Mouse (Mus musculus): Measurements from ENCODE around the gene Ptpa.
A peak's percentile ranks its signal among the peaks of the same experiment; 100 is the strongest.

Ptpa gene

DNA sequence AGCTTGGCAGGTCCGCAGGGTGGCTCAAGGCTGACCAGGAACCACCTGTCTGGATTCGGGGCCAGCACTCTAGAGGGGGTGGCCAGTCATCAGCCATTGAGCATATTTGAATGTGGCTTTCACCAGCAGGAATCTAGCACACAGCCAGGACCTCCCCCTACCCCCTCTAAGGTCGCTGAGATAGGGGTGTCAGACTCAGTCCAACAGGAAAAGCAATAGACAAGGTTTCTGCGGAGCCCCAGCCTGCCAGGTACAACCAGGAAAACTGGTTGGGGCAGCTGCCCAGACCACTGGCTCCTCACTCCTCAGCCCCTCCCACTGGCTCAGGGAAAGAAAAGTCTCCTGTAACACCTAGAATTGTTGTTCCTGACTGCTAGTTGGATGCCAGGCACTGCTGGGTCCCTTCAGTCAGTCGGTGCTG is 47.5 kb downstream of the Ptpa start:
- DNase-seq (ENCODE audit: low spot score), result no peak

DNA sequence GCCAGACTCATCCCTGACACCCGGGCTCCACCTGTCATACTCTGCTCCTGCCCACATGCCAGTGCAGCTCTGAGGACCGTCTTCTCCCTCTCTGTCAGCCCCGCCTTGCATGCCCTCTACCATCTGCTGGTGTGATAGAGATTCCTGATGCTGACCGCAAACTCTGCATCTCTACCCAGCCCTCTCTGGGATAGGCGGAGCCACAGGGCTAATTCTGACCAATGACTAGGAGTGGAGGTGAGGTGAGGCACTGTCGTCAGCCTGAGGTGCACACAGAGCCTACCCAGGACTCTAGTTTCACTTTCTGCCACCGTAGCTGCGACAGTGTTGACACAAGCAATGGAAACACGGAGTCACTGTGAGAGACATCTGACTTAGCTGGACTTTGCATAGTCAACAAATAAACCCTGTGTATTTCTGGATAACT is 48.1 kb downstream of the Ptpa start:
- DNase-seq (ENCODE audit: low spot score), result no peak

DNA sequence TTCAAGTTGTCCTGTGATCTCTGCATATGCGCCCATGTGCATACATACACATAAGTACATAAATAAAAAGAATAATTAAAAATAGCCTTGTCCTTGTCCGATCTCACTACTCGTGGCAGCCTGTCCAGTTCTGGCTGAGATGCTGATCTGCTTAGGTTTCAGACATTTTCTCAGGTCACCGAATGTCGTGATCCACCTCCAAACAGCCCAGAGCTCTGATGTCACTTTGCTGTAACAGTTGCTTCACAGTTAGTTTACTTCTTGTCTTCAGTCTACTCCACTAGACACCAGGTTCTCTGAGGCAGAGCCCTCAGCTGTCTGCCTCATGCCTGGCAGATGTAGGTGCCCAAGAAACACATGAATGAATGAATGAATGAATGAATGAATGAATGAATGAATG is 48.6 kb downstream of the Ptpa start:
- no peak for DNase-seq (ENCODE audit: low spot score)

DNA sequence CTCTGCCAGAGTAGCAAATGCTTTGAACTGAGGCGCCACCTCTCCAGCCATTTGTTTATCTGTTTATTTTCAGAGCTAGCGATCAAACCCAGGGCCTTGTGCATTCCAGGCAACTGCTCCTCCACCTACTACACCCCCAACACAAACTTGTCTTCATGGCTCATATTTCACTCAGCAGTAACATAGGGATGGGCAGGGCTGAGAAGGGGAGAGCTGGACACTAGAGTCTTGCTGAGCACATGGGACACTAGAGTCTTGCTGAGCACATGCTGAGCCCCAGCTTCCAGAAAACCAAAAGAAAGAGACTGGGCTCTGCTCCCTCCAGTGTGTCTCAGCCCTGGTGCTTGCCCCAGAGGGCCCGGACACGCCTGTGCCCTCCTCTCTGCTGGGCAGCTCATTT is 50.9 kb downstream of the Ptpa start:
- DNase-seq (ENCODE audit: low spot score), result no peak

DNA sequence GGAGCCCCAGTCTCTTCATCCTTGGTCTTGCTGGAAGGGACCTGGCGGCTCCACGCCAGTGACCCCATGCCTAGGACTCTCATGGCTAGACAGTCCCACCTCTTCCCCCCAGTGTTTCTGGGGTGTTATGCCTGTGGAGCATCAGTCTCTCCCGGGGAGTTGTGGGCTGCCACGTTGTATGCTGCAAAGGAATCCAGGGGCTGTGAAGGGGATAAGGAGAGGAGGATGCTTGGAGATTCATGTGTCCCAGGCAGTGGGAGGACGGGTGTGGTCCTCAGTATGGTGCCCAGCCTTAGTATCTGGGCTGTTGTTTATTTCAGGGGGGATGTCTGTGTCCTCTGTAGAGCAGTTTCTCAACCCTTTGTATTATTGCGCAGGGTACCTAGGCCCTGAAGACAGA is 53.2 kb downstream of the Ptpa start:
- no peak for DNase-seq (ENCODE audit: low spot score)

DNA sequence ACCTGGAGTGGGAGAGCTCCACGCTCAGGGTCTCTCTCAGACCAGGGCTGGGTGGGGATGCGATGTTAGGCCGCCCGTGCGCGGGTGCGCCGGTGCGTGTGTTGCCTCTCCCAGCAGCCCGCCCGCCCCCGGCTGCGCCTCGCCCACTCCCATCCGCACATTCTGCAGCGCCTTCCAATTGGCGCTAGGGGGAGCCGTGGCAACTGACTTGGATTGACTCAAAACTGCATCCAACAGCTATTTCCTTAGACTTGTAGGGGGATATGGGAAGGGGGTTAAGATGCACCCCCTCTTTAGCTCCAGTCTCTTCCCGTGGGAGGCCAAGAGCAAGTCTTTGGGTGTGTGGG is 53.9 kb downstream of the Ptpa start:
- no peak for DNase-seq (ENCODE audit: low spot score)

DNA sequence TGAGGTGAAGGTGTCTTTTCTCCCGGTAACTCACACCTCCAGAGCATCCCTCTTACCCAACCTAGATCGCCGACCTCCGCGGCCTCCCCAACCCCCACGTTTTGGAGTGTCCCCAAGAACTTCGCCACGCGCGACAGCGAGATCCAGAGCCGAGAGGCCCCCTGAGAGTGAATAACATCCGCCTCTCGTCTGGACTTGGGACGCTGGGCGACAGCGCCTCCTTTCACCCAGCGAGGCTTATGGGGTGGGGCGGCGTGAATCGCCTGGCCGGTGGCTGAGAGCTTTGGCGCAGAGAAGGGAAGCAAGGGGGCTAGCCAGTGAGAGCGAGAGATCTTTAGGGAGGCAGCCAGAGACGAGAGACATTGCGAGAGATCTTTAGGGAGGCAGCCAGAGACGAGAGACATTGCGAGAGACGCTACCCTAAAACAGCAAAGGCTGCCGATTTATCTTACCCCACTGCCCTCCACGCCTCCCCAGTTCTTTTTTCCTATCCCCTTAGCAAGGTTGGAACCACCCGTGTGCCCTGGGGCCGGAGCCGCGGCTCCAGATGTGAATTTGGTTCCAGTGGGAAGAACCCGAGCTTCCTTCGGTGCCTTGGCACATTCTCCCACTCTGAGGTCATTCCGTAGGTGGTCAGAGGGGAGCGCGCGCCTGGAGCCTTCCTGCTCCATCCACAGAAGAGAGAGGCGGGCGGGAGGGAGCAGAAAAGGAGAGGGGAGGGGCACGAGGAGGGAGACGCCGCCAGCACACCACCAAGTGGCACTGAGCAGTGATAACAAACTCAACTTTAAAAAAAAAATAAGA is 54.5 kb downstream of the Ptpa start:
- DNase-seq (ENCODE audit: low spot score), result peak; percentile 29

DNA sequence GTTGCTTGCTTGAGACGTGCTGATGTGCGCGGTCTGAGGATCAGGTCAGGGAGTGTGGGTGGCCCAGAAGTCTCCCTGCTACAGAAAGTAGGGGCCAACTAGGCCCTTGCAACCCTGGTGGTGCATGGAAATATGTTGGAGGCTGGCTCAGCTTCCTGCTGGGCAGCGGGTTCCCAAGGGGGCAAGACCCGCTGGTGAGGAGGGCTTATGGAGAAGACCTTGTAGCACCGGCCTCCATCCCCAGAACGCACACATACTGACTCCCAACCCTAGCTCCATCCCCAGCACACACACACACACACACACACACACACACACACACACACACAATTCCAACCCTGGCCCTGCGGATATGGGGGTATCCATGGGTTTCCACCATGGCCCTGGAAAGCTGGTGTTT is 55.2 kb downstream of the Ptpa start:
- no peak for DNase-seq (ENCODE audit: low spot score)

DNA sequence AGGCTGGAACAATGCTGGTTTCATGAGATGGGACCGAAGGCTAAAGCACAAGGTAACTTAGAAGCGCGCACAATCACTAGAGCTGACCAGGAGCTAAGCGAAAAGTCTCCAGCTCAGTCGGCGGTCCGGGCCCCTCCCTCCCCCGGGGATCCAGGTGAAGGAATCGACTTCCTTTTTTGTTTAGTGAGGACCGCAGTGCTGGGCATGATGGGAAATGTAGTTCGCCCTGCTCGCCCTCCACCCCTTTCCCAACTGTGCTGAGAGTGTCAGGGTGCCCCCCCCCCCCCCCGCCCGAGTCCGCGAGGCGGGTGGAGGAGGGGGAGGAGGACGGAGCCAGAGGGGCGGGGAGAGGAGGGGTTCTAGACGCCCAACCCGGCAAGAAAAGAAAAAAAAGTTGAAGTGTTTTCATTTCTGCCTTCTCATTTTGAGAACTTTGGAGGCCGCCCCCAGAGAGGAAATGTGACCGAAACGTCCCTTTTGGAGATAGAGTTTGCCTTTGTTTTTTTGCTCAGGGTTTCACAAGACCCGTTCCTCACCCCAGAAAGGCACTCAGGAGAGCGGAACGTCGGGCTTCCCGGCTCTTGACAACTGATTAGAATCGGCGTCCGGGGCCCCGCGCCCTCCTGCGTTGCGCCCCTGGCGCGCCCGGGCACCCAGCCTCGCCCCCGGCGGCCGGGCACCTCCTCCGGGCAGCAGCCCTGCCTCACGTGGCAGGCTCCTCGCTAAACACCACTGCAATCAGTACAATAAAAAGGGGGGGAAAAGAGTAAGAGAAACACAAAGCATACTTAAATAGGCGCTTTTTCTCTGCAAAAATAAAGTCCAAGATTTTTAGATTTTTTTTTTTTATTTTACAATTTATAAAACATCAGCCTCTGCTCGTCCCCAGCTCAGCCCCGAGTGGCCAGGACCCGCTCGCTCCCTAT is 56.2 kb downstream of the Ptpa start:
- peak; percentile 39 for DNase-seq (ENCODE audit: low spot score)

DNA sequence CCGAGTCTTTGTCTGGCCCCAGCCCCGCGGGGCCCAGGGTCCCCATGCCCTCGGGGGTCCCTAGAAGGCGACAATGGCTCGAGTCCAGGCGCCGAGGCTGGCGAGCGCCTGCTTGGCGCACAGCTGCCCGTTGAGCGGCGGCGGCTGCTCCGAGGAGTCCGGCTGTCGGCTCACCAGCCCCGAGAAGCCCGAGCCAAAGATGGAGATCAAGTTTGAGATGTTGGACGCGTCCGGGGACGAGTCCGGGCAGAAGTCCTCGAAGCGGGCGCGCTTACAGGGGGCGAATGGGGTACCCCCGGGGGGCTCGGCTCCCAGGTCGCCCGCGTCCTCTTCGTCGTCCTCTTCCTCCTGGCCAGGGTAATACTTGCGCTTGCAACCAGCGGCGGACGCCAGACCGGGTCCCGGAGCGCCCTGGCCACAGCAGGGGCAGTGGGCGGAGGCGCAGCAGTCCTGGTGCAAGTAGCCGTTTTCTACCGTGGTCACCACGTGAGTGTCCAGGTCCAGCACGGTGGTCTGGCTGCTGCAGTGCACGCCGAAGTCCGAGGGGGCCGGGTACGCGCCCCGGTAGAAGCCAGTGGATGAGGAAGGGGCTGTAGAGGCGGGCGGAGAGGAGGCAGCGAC is 57.0 kb downstream of the Ptpa start:
- no peak for DNase-seq (ENCODE audit: low spot score)

DNA sequence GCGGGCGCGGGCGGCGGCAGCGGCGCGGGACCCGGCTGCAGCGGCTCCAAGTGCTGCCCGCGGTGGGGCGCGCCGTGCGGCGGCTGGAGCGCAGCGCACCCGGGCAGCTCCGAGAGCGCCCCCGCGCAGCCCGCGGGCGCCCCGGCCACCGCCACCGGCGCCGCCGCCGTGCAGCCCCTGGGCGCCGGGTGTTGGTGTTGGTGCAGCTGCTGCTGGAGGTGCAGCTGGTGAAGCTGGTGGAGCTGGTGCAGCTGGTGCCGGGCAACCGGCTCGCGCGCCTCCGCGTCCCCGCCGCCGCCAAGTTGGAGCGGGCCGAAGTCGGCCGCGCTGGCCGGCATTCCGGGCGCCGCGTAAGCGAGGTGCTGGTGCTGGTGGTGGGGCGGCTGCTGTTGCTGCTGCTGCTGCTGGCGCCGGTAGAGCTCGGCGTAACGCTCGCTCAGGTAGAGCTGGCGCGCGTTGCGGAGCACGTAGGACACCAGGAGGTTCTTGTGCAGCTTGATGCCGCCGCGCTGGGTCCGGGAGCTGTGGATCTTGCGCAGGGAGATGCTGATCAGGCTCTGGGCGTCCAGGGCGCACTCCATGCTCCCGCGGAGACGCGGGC is 57.7 kb downstream of the Ptpa start:
- no peak for DNase-seq (ENCODE audit: low spot score)

DNA sequence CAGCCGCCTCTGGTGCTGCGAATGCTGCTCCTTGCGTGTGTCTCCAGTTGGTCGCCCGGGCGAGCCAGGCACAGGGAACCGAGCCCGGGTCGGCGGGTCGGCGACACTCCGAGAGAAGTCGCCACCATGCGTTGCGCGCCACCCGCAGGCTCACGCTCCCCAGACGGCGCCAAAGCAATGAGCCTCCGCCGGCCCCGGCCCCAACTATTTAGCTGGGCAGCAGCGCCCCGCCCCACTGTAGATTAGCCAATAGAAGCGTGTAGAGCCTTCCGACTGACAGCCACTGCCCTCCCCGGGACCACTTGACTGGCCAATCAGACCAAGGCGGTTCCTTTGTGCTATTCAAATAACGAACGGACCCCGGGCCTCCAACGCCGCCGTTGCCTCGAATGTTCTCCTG is 58.2 kb downstream of the Ptpa start, which contains the start of gene Ier5l:
Gene Ier5l, minus strand, starts transcription at position 181 of the 400 bp plus-strand sequence.
- peak; percentile 82 for DNase-seq (ENCODE audit: low spot score)

DNA sequence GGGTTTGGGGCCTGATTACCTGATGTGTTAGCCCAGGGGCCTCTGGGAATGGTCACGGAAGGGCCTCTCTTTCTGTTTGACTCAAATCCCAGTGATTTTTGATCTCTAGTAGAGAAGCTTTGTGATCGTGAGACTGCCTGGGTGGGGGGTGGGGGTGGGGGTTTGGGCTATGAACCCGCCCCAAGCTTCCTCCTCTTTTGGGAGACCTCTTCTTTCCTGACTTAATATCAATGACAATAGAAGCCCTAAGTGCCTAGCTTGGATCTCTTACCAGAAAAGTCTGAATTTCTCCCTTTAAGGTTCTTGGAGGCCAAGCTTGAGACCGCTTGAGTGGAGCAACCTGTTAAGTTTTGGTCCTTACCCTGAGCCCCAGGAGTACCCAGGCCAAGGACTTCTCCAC is 58.9 kb downstream of the Ptpa start:
- DNase-seq (ENCODE audit: low spot score), result no peak

DNA sequence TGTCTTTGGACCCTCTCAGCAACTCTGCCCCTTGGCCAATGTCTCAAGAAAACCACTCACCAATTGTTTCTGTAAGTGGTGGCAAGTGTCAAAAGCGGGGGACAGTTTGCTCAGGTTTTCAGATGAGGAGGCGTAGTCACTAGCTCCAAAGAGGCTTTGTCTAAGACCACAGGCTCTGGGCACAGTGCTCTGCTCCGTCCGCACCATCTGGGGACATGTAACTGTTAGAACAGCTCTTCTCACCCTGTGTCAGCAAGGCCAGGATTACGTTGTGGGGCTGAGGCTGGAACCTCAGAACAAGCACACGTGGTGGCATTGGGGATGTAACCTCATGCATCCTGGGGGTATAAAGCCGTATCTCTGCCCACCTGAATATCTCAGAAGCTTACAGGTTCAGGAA is 59.6 kb downstream of the Ptpa start:
- DNase-seq (ENCODE audit: low spot score), result no peak

DNA sequence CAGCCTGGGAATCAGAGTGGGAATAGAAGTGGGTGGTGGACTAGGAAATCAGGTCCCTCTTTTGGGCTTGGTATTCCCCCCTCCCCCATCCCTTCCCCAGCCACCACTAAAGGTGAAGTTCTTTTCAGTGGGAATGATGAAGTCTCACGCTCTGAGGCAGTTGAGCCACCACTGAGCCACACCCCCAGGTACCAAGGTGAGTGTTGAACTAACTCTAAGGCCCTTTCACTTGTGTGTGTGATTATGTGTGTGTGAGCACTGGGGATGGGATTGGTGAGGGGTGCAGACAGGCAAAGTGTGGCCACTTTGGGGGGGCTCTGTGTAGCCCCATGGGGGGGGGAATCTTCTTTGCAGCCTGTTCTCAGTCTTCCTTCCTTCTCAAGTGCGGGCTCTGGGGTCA is 60.4 kb downstream of the Ptpa start:
- DNase-seq (ENCODE audit: low spot score), result no peak

DNA sequence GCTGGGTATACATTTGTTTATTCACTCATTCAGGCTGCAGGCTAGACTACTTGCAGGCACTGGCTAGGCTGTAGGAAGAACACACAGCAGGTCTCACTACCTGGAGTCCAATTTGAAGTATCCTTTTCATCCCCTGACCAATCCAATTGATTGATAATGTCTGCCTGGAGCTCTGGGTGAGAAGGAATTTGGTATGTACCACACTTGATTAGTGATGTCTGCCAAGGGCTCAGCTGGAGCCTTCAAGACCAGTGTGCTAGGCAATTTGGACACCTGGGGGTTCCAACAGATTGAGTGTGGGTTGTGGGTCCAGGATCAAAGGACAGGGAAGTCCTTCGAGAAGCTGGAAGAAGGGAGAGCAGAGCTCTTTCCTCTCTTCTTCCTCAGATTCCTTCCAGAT is 62.7 kb downstream of the Ptpa start:
- no peak for DNase-seq (ENCODE audit: low spot score)

DNA sequence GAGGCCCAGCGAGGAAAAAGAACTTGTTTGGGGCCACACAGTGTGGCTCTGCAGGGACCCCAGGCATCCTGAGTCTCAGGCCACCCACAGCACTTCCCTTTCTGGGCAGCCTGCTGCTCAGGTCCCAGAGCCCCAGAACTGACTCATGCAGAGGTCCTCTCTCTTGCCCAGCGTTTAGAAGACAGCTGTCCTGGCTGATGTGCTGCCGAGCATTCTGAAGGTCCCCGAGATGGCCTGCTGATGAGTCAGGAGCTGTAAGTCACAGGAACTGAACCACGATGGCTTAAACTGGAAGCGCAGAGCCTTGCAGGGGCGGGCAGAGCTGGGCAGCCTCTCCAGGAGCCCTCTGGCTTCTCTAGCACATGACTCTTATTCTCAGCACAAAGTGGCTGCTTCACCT is 71.8 kb downstream of the Ptpa start:
- no peak for DNase-seq (ENCODE audit: low spot score)

DNA sequence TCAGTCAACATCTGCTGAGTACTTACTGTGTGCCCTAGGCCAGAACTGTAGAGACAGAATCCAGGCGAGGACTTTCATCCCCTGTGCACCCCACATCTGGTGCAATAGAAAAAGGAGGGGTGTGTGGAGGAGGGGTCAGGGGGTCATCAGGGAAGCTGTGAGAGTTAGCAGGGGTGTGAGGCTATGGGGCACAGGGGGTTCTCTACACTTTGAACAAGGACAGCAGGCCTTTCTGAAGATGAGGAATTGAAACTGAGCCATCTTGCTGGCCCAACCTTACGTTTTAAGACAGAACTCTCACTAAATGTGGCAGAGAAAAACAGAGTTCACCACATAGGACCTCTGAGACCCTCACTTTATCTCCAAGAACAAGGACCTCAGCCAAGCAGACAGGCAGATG is 74.5 kb downstream of the Ptpa start:
- no peak for DNase-seq (ENCODE audit: low spot score)

DNA sequence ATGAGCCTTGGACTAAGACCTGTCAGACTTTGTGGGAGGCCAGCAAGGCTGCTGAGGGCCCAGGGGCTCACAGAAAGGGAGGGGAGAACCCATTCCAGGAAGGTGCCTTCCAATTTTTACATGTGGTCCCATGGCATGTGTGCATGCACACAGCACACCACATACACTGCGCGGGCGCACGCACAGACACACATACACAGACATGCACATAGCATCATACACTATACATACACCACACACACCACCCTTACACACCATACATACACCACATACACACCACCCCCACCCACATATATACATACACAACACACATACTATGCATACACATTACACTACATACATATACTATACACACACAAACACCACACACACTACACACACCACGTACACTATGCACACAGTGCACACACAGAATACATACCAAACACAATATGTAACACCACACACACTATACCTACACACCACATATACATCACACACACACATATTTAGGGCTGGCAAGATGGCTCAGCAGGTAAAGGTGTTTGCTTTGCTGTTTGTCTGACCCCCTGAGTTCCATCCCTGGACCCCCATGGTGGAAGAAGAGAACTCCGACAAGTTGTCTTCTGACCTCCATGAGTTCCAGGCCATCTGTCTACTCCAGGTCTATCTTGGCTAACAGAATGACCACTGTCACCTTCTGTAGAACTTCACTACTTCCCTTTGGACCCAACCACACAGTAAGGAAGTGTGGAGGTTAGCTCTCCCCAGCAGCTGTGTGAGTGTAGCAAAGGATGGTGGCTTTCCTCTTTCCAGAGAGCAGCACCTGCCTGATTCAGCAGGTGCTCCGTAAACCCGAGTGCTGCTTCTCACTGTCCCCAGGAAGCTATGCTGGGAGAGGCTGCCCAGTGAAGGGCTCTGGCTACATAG is 79.4 kb downstream of the Ptpa start:
- no peak for DNase-seq (ENCODE audit: low spot score)

DNA sequence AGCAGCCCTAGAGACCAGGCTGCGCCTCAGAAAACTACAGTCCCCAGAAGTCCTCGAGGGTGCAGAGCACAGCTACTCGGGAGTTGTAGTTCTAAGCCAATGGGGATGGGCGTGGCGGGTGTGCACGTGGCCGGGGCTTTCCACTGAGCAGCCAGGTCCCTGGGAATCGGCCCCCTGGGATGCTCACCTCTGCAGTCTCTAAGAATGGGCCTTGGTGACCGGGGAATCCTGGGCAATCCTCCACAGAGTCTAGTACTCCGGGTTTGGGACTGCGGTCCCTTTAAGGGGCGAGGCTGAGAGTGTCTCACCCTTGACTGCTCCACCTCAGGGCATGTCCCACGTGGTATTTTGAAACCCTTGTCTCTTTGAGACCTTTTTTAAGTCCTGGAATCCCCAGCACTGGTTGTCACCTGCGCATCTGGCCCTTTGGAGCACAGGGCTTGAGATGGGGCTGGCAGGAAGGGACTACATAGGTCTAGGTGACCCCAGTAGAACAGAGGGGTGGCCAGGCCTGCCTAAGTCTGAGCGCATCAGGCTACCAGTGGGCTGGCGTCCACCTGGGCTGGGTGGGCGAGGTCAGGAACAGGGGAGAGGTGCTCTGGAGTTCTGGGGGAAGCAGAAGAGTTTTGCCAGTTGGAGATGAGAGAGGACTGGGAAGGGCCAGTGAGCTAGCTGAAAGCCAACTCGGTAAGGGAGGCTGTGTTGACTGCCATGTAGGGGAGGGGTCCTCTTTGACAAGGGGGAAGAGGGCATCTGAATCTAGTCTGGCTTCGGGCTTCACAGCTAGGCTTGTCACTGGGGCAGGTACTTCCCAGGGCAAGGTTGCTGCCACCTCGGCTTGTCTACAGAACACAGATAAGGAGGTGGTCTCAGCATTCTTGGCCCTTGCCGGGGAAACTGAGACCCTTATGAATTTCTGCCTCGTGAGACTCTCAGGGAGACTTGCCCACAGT is 80.3 kb downstream of the Ptpa start:
- DNase-seq (ENCODE audit: low spot score), result no peak

All from urinary bladder, postnatal 10 days (tissue).